Mouse (Mus musculus) spleen, postnatal 0 days (tissue): ENCODE data around the gene Armc5. TPM values are rescaled to one million over a fixed set of nuclear protein-coding genes. Genes with fewer than 3 reads are reported as not detected.

Source experiments
- polyA plus RNA-seq: library from polyadenylated mRNA; unstranded; fragments of >200 nt; fragmentation: Nextera tagmentation; extraction: Ambion mirVana; gene quantifications from 2 replicates; pipeline ENCODE4 v1.2.1, GENCODE M21; 2015

Armc5 gene
- polyA plus RNA-seq = 9.4 and 10.8 TPM in 2 replicates

GRCm38 (mm10) chr7:128236856-128237592, at the start of gene Armc5:
Gene Armc5, plus strand, starts transcription at chr7:128237342.

DNA sequence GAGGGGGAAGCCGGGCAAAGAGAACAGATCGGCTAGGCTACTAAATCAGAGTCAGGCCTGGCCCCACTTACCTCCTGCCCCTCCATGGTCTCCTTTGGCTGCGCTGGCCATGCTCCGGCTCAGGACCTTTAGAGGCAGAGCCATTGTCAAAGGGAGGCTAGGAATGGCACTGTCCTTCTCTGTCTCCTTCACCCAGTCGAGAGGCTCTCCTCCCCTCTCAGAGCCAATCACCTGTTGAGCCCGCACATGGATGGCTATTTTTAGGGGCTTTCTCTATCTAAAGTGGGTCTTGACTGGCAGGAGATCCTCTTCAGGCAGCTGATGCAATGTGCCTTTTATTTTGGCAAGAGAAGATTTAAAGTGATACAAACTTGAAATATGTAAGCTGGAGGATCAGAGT, 31.0 kb upstream of the Armc5 start, which contains the start of gene Cox6a2:
Gene Cox6a2, minus strand, starts transcription at position 236 of the 400 bp plus-strand sequence.

GRCm38 (mm10) chr7:128237927-128238778, 1.0 kb downstream of the Armc5 start, which contains the start of gene 9130023H24Rik:
Gene 9130023H24Rik, minus strand, starts transcription at chr7:128238031.

DNA sequence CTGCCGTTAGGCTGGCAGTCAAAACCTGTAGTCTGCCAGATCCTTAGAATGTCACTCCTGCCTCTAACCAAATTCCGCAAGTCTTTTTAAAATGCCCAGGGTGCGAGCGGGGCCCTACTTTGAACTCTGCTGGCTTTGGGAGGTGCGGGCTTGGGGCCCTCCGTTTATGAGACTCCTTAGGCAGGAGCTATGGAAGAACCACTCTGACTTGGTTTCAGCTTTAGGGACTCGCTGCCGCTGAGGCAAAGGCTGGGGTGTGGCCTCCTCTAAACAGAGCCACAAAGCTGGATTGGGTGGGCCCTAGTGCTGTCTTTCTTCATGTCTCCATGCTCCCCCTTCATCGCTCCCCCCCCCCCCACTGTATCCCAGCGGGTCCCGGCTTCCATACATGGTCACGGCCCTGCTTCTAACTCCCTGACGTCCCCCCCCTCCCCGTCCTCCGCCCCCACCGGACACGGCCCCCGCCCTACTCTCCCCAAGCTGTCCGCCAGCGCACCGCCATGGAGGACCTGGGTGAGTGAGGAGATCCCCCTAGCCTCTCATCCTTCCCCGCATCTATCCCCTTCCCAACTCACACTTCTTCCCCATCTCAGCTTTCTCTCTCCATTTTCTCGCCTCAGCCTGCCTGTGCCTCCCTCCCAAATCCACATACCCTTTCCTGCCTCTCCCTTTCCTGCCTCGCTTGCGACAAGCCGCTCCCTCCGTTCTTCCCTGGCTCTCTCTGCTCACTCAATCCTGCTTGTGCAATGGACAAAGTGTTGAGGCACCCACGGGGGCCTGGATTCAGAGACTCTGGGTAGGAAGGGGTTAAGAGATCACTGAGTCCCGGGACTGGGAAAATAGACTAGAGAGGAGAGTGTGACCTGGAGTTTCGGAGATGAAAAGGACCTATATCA, 9.6 kb downstream of the Armc5 start, which contains the start of gene Tgfb1i1:
Gene Tgfb1i1, plus strand, starts transcription at position 317 of the 896 bp plus-strand sequence.

GRCm38 (mm10) chr7:128265411-128265810, 28.3 kb downstream of the Armc5 start, which contains the start of gene Slc5a2:
Gene Slc5a2, plus strand, starts transcription at chr7:128265657.

Other genes with a start within 250 kb of the Armc5 start
- gene Pycard, start 243.5 kb upstream of the Armc5 start, polyA plus RNA-seq = 59.4 and 76.0 TPM in 2 replicates
- gene Trim72, start 233.4 kb upstream of the Armc5 start, polyA plus RNA-seq = not detected in 2 replicates
- gene Itgam, start 174.7 kb upstream of the Armc5 start, polyA plus RNA-seq = 18.0 and 24.5 TPM in 2 replicates
- 0.92 and 0.96 TPM in 2 replicates for gene Gm49368, start 174.7 kb upstream of the Armc5 start, polyA plus RNA-seq
- 1.8 and 2.1 TPM in 2 replicates for gene Itgax, start 107.8 kb upstream of the Armc5 start, polyA plus RNA-seq
- 3.9 and 5.6 TPM in 2 replicates for gene Itgad, start 83.0 kb upstream of the Armc5 start, polyA plus RNA-seq
- 0.88 and 1.3 TPM in 2 replicates for gene Cox6a2, start 31.0 kb upstream of the Armc5 start, polyA plus RNA-seq
- 2.2 and 3.9 TPM in 2 replicates for gene 9130023H24Rik, start 689 bp downstream of the Armc5 start, polyA plus RNA-seq
- gene Tgfb1i1, start 9.5 kb downstream of the Armc5 start, polyA plus RNA-seq = 32.3 and 33.7 TPM in 2 replicates
- gene Slc5a2, start 28.3 kb downstream of the Armc5 start, polyA plus RNA-seq = 3.0 and 3.6 TPM in 2 replicates
- gene BC017158, start 60.8 kb downstream of the Armc5 start, polyA plus RNA-seq = 17.1 and 17.8 TPM in 2 replicates
- gene Rgs10, start 181.4 kb downstream of the Armc5 start, polyA plus RNA-seq = 68.5 and 68.8 TPM in 2 replicates
- 25.8 and 29.2 TPM in 2 replicates for gene Tial1, start 224.4 kb downstream of the Armc5 start, polyA plus RNA-seq